ENCODE assay signal across 5 mouse cellular contexts in genomic region chr9:120331048-120331447, GRCm38 (mm10). TPM values are rescaled to one million over a fixed set of nuclear protein-coding genes. Genes with fewer than 3 reads are reported as not detected.
"Had no signal": no experiment of that assay in that cellular context is flagged by ENCODE, and none has a peak within 500 bp of the region (broad histone marks: within the 10 kb centered on the region; RNA-seq: fewer than 3 reads in every experiment).

No protein-coding gene starts in this region.

RNA-seq across cellular contexts. Expression of gene Myrip, which starts 29.7 kb away (rescaled TPM):
- total RNA-seq: megakaryocyte, adult 5-6 weeks; megakaryocyte-erythroid progenitor cell, adult 5-6 weeks; monocyte, adult 5-6 weeks had no signal
- polyA plus RNA-seq: limb, embryonic 10.5 days; macrophage had no signal
